Mouse (Mus musculus): ENCODE results near the gene Foxp1. TPM values are rescaled to one million over a fixed set of nuclear protein-coding genes. Genes with fewer than 3 reads are reported as not detected.

The Foxp1 gene
- total and polyA plus RNA-seq, 3 experiments, result 16.1 to 42.0 TPM; not detected in 1

DNA sequence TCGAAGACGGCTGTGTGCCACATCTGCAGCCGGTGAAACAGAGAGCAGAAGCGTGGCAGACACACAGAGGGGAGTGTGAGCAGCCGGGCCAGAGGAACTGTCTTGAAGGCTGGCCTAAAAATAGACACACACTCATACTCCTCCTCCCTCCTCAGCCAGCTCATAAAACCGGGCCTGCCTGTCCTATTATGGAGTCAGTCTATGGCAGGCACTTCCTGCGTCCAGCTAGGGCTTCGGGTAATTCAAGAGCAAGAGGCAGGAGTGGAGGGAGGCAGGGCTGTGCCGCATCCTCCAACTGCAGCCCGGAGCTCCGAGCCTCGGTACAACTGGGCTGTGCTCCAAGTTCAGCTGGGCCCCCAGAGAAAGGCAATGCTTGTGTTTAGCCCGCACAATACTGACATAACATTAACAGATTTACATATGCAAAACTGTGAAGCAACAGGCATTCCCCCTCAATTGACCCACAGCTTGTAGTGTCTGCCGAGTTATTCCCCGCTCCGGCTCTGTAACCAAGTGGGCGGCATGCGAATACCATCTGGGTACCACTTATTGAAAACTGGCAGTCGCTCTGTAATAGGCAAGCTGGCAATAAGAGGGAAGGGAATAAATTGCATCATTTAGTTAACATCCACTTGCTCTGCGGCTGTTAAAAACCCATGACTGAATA, 37.2 kb downstream of the Foxp1 start:
- peaks cover 0 to 8% of the 10 kb centered on the region in 2 experiments; a peak in 2 of 4 replicates for H3K4me1 ChIP-seq (ENCODE audit: control insufficient read depth in 1 of 2, insufficient read depth in 2 of 2, low read length in 2 of 2)
- no peaks in the 10 kb centered on the region for H3K9me3 ChIP-seq (replicated peaks; ENCODE audit: insufficient read depth, low read length)
- no peaks in the 10 kb centered on the region for H3K27me3 ChIP-seq (ENCODE audit: control insufficient read depth in 1 of 2, insufficient read depth in 2 of 2, low read length in 2 of 2)
- H3K79me2 ChIP-seq (ENCODE audit: control insufficient read depth, insufficient read depth, low read length, poor library complexity), result no peaks in the 10 kb centered on the region
- TF ChIP-seq EP300 (IDR thresholded peaks at IDR 0.05; ENCODE audit: low read depth in 1 of 2, low read length in 2 of 2) (no peak), BHLHE40 (IDR thresholded peaks at IDR 0.05; ENCODE audit: borderline replicate concordance, low read depth, low read length) (no peak), GABPA (IDR thresholded peaks at IDR 0.05; ENCODE audit: low read depth, low read length) (no peak), SMC3 (IDR thresholded peaks at IDR 0.05; ENCODE audit: low read depth, low read length) (no peak), USF2 (IDR thresholded peaks at IDR 0.05; ENCODE audit: borderline replicate concordance in 1 of 2, insufficient read depth in 1 of 2, low read depth in 1 of 2, low read length in 2 of 2) (no peak), ZMIZ1 (IDR thresholded peaks at IDR 0.05; ENCODE audit: low read depth, low read length) (no peak), POLR2AphosphoS5 (IDR thresholded peaks at IDR 0.05; ENCODE audit: borderline replicate concordance, low read depth, low read length) (no peak), MAZ (IDR thresholded peaks at IDR 0.05; ENCODE audit: low read depth, low read length) (no peak), CTCF (IDR thresholded peaks at IDR 0.05 in 2 of 3, conservative IDR thresholded peaks at IDR 0.05 in 1 of 3; ENCODE audit: control insufficient read depth in 1 of 3, insufficient read depth in 1 of 3, low read depth in 2 of 3, low read length in 3 of 3, poor library complexity in 1 of 3, severe bottlenecking in 1 of 3) (no peak), ZC3H11A (IDR thresholded peaks at IDR 0.05; ENCODE audit: low read depth, low read length) (no peak), MAX (IDR thresholded peaks at IDR 0.05; ENCODE audit: low read length) (no peak), TCF12 (IDR thresholded peaks at IDR 0.05; ENCODE audit: low read depth, low read length) (no peak), SIN3A (IDR thresholded peaks at IDR 0.05; ENCODE audit: low read length) (no peak), MXI1 (IDR thresholded peaks at IDR 0.05; ENCODE audit: low read depth, low read length) (no peak), JUND (IDR thresholded peaks at IDR 0.05; ENCODE audit: low read depth, low read length) (no peak), MYB (IDR thresholded peaks at IDR 0.05; ENCODE audit: low read depth, low read length) (no peak), TBP (IDR thresholded peaks at IDR 0.05; ENCODE audit: low read depth, low read length) (no peak), ELF1 (IDR thresholded peaks at IDR 0.05; ENCODE audit: low read depth, low read length) (no peak), NRF1 (IDR thresholded peaks at IDR 0.05; ENCODE audit: insufficient read depth, low read depth, low read length, poor library complexity, severe bottlenecking) (no peak), ZNF384 (IDR thresholded peaks at IDR 0.05; ENCODE audit: low read depth, low read length) (no peak)
- peaks cover 0 to 6% of the 10 kb centered on the region in 2 experiments; a peak in 2 of 4 replicates for H3K36me3 ChIP-seq (ENCODE audit: control insufficient read depth in 1 of 2, insufficient read depth in 2 of 2, low read length in 2 of 2)
- H3K9ac ChIP-seq (ENCODE audit: control insufficient read depth, low read depth, low read length, poor library complexity, severe bottlenecking), result no peak overlapping the region
- no peak for DNase-seq (ENCODE audit: low read depth, low spot score)
- H3K27ac ChIP-seq (ENCODE audit: control insufficient read depth, low read depth, low read length), result no peak overlapping the region
- H3K4me3 ChIP-seq (ENCODE audit: control insufficient read depth in 1 of 2, insufficient read depth in 1 of 2, low read depth in 2 of 2, low read length in 2 of 2), result no peak overlapping the region

DNA sequence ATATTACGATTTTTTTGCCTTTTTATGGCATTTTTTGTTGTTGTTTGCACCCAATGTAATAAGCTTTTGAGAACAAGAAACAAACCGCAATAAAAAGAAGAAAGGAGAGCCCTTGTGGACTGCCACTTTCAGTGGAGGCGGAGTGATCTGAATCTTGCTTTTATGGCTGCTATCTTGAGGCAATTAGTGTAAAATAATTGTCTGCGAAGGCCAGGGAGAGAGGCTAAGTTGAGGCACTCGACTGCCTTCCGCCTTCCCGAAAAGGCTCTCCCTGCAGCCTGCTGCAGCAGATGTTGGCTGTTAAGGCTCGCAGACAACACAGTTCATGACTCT, 37.7 kb downstream of the Foxp1 start:
- Histone ChIP-seq H3K4me1 (ENCODE audit: control insufficient read depth in 1 of 2, insufficient read depth in 2 of 2, low read length in 2 of 2) (peaks cover 0 to 5% of the 10 kb centered on the region in 2 experiments; a peak in 2 of 4 replicates), H3K9me3 (replicated peaks; ENCODE audit: insufficient read depth, low read length) (no peaks in the 10 kb centered on the region), H3K9ac (ENCODE audit: control insufficient read depth, low read depth, low read length, poor library complexity, severe bottlenecking) (no peak overlapping the region), H3K36me3 (ENCODE audit: control insufficient read depth in 1 of 2, insufficient read depth in 2 of 2, low read length in 2 of 2) (peaks cover 0 to 3% of the 10 kb centered on the region in 2 experiments; a peak in 2 of 4 replicates), H3K27ac (ENCODE audit: control insufficient read depth, low read depth, low read length) (no peak overlapping the region), H3K79me2 (ENCODE audit: control insufficient read depth, insufficient read depth, low read length, poor library complexity) (no peaks in the 10 kb centered on the region), H3K27me3 (ENCODE audit: control insufficient read depth in 1 of 2, insufficient read depth in 2 of 2, low read length in 2 of 2) (no peaks in the 10 kb centered on the region), H3K4me3 (ENCODE audit: control insufficient read depth in 1 of 2, insufficient read depth in 1 of 2, low read depth in 2 of 2, low read length in 2 of 2) (no peak overlapping the region)
- no peak for DNase-seq (ENCODE audit: low read depth, low spot score)
- TF ChIP-seq TAL1 (IDR thresholded peaks at IDR 0.05; ENCODE audit: low read length), result no peak

All from MEL (cell line).